Mouse (Mus musculus): ENCODE results near the gene Paxbp1. TPM values are rescaled to one million over a fixed set of nuclear protein-coding genes. Genes with fewer than 3 reads are reported as not detected.

Gene Paxbp1
- polyA plus RNA-seq (2015; fragmentation: Illumina TruSeq; extraction: RNeasy Lipid Tissue Mini Kit (QIAGEN cat#74804); ENCODE audit: insufficient read depth, low replicate concordance): 144 TPM

DNA sequence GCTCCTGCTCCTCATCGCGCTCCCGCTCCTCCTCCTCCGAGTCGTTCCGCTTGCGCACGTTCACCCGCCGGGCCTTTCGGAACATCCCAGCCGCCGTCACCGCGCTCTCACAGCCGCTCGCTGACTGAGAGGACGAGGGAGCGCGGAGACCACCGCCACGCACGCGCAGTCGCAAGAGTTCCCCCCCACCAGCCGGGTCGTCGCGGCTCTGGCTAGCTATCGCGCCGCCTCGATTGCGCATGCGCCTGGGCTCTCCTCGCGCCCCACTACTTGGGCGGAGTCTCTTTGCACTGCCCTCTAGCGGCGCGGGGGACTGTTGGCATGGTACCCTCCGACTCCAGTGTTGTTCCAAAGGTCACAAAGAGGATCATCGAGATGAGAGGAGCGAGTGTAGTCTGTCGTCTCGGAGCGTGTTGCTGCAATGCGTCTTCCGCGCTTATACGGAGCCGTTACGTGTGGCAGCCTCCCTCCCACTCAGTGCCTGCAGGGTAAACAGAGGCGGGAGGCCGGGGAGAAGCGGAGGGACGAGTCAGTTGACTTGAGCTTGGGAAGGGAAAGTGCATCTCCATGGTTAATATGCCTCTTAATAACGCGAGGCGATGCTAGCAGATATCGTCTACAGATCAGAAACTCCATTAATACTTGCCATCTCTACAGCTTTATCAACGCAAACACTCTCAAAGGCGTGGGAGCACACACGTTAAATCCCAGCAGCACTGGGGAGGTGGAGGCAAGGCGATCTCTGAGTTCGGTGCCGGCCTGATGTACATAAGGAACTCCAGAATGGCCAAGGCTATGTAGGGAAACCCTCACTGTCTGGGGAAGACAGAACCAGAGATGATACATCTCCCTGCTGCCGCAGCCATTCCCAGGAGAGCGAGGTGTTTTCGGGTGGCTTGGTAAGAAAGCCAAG is at the start of gene Paxbp1:
Paxbp1 (minus strand) TSS at position 274 of the 913 bp plus-strand sequence.

DNA sequence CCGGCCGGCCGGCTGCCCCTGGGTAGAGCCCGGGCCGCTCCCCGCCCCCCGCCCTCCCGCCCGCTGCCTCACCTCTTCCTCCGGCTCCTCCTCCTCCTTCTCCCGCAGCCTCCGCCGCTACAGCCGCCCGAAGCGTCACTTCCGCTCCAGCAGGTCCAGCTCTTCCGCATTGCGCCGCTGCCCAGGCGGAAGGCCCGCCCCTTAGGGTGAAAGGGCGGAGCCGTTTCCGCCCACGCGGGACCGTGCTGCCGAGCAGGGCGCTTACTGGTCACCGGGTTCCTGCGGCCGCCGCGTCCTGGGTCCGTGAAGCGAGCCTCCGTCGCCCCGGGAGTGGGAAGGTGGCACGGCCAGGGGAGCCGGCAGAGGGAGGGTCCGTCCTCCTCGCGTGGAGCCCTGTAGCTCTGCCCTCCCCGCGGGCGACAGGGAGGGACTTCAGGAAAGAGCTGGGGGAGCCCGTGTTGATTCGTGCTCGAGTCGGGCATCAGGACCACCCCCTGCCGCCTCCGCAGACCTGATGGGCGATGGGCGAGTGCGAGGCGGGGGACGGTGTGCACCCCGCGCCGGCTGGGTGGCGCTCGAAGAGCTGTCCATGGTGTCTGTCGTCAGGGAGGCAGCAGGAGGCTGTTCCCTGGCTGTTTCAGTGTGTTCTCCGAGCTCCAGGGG is 33.2 kb downstream of the Paxbp1 start, which contains the start of gene Synj1:
Synj1 (minus strand) TSS at position 288 of the 663 bp plus-strand sequence.

Other genes starting within 250 kb of the Paxbp1 start
- 12.0 TPM for gene Urb1, start 234.1 kb downstream of the Paxbp1 start, polyA plus RNA-seq (2015; fragmentation: Illumina TruSeq; extraction: RNeasy Lipid Tissue Mini Kit (QIAGEN cat#74804); ENCODE audit: insufficient read depth, low replicate concordance)
- 1.6 TPM for gene Eva1c, start 217.8 kb downstream of the Paxbp1 start, polyA plus RNA-seq (2015; fragmentation: Illumina TruSeq; extraction: RNeasy Lipid Tissue Mini Kit (QIAGEN cat#74804); ENCODE audit: insufficient read depth, low replicate concordance)
- 24.1 TPM for gene Cfap298, start 109.4 kb downstream of the Paxbp1 start, polyA plus RNA-seq (2015; fragmentation: Illumina TruSeq; extraction: RNeasy Lipid Tissue Mini Kit (QIAGEN cat#74804); ENCODE audit: insufficient read depth, low replicate concordance)
- 53.3 TPM for gene Synj1, start 33.2 kb downstream of the Paxbp1 start, polyA plus RNA-seq (2015; fragmentation: Illumina TruSeq; extraction: RNeasy Lipid Tissue Mini Kit (QIAGEN cat#74804); ENCODE audit: insufficient read depth, low replicate concordance)
- gene 4932438H23Rik, start 50.6 kb upstream of the Paxbp1 start, polyA plus RNA-seq (2015; fragmentation: Illumina TruSeq; extraction: RNeasy Lipid Tissue Mini Kit (QIAGEN cat#74804); ENCODE audit: insufficient read depth, low replicate concordance): not detected
- gene Olig2, start 180.9 kb upstream of the Paxbp1 start, polyA plus RNA-seq (2015; fragmentation: Illumina TruSeq; extraction: RNeasy Lipid Tissue Mini Kit (QIAGEN cat#74804); ENCODE audit: insufficient read depth, low replicate concordance): not detected
- not detected for gene Olig1, start 225.2 kb upstream of the Paxbp1 start, polyA plus RNA-seq (2015; fragmentation: Illumina TruSeq; extraction: RNeasy Lipid Tissue Mini Kit (QIAGEN cat#74804); ENCODE audit: insufficient read depth, low replicate concordance)

Measured in spleen, adult 10 weeks (tissue).